Mouse (Mus musculus) left cerebral cortex, adult 2 months (tissue): Measurements from ENCODE around the gene Ubqln4. TPM values are rescaled to one million over a fixed set of nuclear protein-coding genes. Genes with fewer than 3 reads are reported as not detected.

Experiments used
- DNase-seq, 2 experiments: peaks; one replicate each; pipeline ENCODE4 v3.0.0; 2021 to 2022; ENCODE audit warnings: low spot score in 2 of 2, mixed read lengths in 1 of 2; ENCODE audit errors: extremely low spot score in 1 of 2
- H3K27ac ChIP-seq: fragments of 200-600 bp; 2 replicates; pipeline ENCODE4 v1.8.1; 2022
- H3K4me3 ChIP-seq: fragments of 200-600 bp; 2 replicates; pipeline ENCODE4 v1.8.1; 2022
- CTCF ChIP-seq: fragments of 200-600 bp; IDR thresholded peaks from 2 replicates; pipeline ENCODE4 v1.8.1; 2022; ENCODE audit warnings: antibody characterized with exemption, mild to moderate bottlenecking, moderate library complexity
- intact Hi-C: fragments of 180-260 bp; cut with DNase I; formaldehyde crosslinking; loops from one replicate; pipeline ENCODE4 v1.15.1; 2025
- total RNA-seq, 2 experiments: library from RNA; stranded (reverse); gene quantifications; 2 replicates each; pipeline ENCODE4 v1.2.3; 2021

The Ubqln4 gene
- total RNA-seq, 2 experiments from 2014 or later = 137 to 148 TPM

GRCm38 (mm10) chr3:88527565-88527964, 26.0 kb upstream of the Ubqln4 start:
- intact Hi-C loops = loop anchor here (5.0 kb wide), 1 partner anchor 120 kb away; no protein-coding TSS in a partner anchor
- TF ChIP-seq CTCF = no peak
- no peak overlapping the region for H3K4me3 ChIP-seq
- DNase-seq = no peak
- H3K27ac ChIP-seq = no peak overlapping the region

GRCm38 (mm10) chr3:88528646-88529045, 24.9 kb upstream of the Ubqln4 start:
- intact Hi-C loops = loop anchor here (5.0 kb wide), 1 partner anchor 121 kb away; no protein-coding TSS in a partner anchor
- no peak overlapping the region for H3K4me3 ChIP-seq
- DNase-seq = no peak
- H3K27ac ChIP-seq = no peak overlapping the region
- no peak for TF ChIP-seq CTCF

- H3K4me3 ChIP-seq = no peak overlapping the region
- no peak overlapping the region for H3K27ac ChIP-seq
Observed at GRCm38 (mm10) chr3:88529204-88530000, 24.2 kb upstream of the Ubqln4 start.

GRCm38 (mm10) chr3:88530082-88530864, 23.3 kb upstream of the Ubqln4 start:
- DNase-seq = no peak
- intact Hi-C loops = no loop called here

More at GRCm38 (mm10) chr3:88529204-88530000, 24.2 kb upstream of the Ubqln4 start:
- intact Hi-C loops = loop anchor here (5.0 kb wide), 1 partner anchor 122 kb away; no protein-coding TSS in a partner anchor
- no peak for DNase-seq
- no peak for TF ChIP-seq CTCF

GRCm38 (mm10) chr3:88531348-88532298, 21.9 kb upstream of the Ubqln4 start:
- intact Hi-C loops = no loop called here

More at GRCm38 (mm10) chr3:88530082-88530864, 23.3 kb upstream of the Ubqln4 start:
- TF ChIP-seq CTCF = no peak
- Histone ChIP-seq H3K27ac (no peak overlapping the region), H3K4me3 (no peak overlapping the region)

GRCm38 (mm10) chr3:88532299-88532674, 21.3 kb upstream of the Ubqln4 start, which contains the start of gene Mex3a:
Gene Mex3a, plus strand, starts transcription at chr3:88532395.
- intact Hi-C loops = no loop called here
- no peak for DNase-seq
- Histone ChIP-seq H3K4me3 (peak within 1 kb of the TSS; percentile 96), H3K27ac (peak within 1 kb of the TSS; percentile 89)
- no peak for TF ChIP-seq CTCF

More at GRCm38 (mm10) chr3:88531348-88532298, 21.9 kb upstream of the Ubqln4 start:
- peak; percentile 87 to 88 for DNase-seq
- no peak for TF ChIP-seq CTCF
- Histone ChIP-seq H3K27ac (peak overlapping the region; percentile 89), H3K4me3 (peak overlapping the region; percentile 96)

GRCm38 (mm10) chr3:88532689-88533511, 20.7 kb upstream of the Ubqln4 start:
- H3K27ac ChIP-seq = no peak overlapping the region
- H3K4me3 ChIP-seq = peak overlapping the region; percentile 96
- intact Hi-C loops = no loop called here
- no peak for TF ChIP-seq CTCF
- no peak for DNase-seq

- H3K27ac ChIP-seq = no peak overlapping the region
- H3K4me3 ChIP-seq = no peak overlapping the region
- no peak for DNase-seq
- intact Hi-C loops = no loop called here
- TF ChIP-seq CTCF = no peak
Observed at GRCm38 (mm10) chr3:88533706-88534105, 19.9 kb upstream of the Ubqln4 start.

GRCm38 (mm10) chr3:88535005-88535404, 18.6 kb upstream of the Ubqln4 start:
- Histone ChIP-seq H3K4me3 (no peak overlapping the region), H3K27ac (no peak overlapping the region)
- DNase-seq = no peak
- TF ChIP-seq CTCF = no peak
- intact Hi-C loops = no loop called here

- Histone ChIP-seq H3K4me3 (no peak overlapping the region), H3K27ac (no peak overlapping the region)
- DNase-seq = no peak
- intact Hi-C loops = no loop called here
- no peak for TF ChIP-seq CTCF
Observed at GRCm38 (mm10) chr3:88535527-88535926, 18.0 kb upstream of the Ubqln4 start.
